In the genomic region with DNA sequence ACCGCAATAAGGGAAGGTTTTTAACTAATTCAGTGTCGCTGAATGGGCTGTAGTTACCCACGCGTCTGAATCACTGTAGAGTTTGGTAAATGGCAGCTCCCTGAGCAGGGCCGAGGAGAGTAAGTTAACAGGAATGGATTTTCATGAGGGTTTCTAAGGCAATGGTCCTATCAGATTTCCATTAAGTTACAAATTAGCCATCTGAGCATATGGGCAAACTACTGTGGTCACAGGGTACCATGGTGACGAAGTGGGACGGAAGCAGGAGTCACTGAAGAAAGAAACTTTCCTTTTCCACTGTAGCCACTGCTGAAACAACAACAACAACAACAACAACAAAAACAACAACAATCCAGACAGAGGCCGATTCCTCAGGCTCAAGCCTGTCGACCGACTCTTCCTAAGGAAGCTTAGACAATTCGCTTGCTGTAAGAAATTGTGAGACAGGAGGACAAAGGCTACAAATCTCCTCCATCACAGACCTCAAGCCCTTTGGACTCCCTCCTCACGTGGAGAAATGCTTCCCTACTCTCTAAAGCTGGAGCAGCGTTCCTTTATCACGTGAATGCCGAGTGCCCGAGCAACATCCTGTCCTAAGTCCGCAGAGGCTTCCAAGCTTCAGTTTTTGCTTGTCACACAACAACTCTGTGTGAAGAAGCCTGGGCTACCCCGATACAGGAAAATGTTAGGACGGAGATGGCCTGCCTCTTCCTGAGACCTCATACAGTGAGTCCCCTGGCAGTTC, we compare ENCODE assay signal across 33 mouse cellular contexts. TPM values are rescaled to one million over a fixed set of nuclear protein-coding genes. Genes with fewer than 3 reads are reported as not detected.
DNase-seq lines count a peak whose midpoint lies in the region; ATAC-seq and TF ChIP-seq lines count a peak whose summit lies in the region.
"Had no signal": no experiment of that assay in that cellular context is flagged by ENCODE, and none has a peak within 500 bp of the region (broad histone marks: within the 10 kb centered on the region; RNA-seq: fewer than 3 reads in every experiment).

No protein-coding gene starts in this region.

- no peaks in the 10 kb centered on the region for H3K36me3 ChIP-seq in liver, adult 2 months (ENCODE audit: control insufficient read depth, insufficient read depth, low read length)
- H3K36me3 ChIP-seq in liver, postnatal 0 days (replicated peaks; ENCODE audit: insufficient read depth, low read length) = no peaks in the 10 kb centered on the region
- no peaks in the 10 kb centered on the region for H3K36me3 ChIP-seq in kidney, postnatal 0 days (ENCODE audit: insufficient read depth, low read length)
- H3K36me3 ChIP-seq: limb, embryonic 13.5 days; liver, embryonic 12.5 days; midbrain, embryonic 10.5 days had no signal

- no peaks in the 10 kb centered on the region for H3K27me3 ChIP-seq in liver, adult 2 months (ENCODE audit: control insufficient read depth, insufficient read depth, low read length)
- H3K27me3 ChIP-seq in liver, postnatal 0 days (ENCODE audit: insufficient read depth, low read length) = no peaks in the 10 kb centered on the region
- no peaks in the 10 kb centered on the region for H3K27me3 ChIP-seq in kidney, postnatal 0 days (ENCODE audit: insufficient read depth, low read length)
- H3K27me3 ChIP-seq: limb, embryonic 13.5 days; liver, embryonic 12.5 days had no signal

- H3K4me3 ChIP-seq in liver, adult 2 months (ENCODE audit: insufficient read depth, low read depth, low read length) = no peak overlapping the region
- no peak overlapping the region for H3K4me3 ChIP-seq in liver, postnatal 0 days (ENCODE audit: low read depth, low read length)
- H3K4me3 ChIP-seq in kidney, postnatal 0 days (replicated peaks; ENCODE audit: low read depth, low read length) = no peak overlapping the region
- H3K4me3 ChIP-seq: erythroblast, embryonic 14.5 days; limb, embryonic 13.5 days; liver, embryonic 12.5 days; midbrain, embryonic 10.5 days had no signal

- no peaks in the 10 kb centered on the region for H3K4me1 ChIP-seq in liver, adult 2 months (ENCODE audit: control insufficient read depth, insufficient read depth, low read length)
- H3K4me1 ChIP-seq in liver, postnatal 0 days (ENCODE audit: insufficient read depth) = no peaks in the 10 kb centered on the region
- H3K4me1 ChIP-seq in kidney, postnatal 0 days (replicated peaks; ENCODE audit: insufficient read depth, low read length) = no peaks in the 10 kb centered on the region
- H3K4me1 ChIP-seq: limb, embryonic 13.5 days; liver, embryonic 12.5 days; midbrain, embryonic 10.5 days had no signal

- no peak for ATAC-seq in liver, postnatal 0 days
- ATAC-seq in kidney, postnatal 0 days (replicated peaks; ENCODE audit: low FRiP score, low read depth) = peak; percentile 65
- ATAC-seq: activated CD4-positive, CD25-positive, alpha-beta regulatory T cell, adult 4 months; CD4-positive, CD25-positive, alpha-beta regulatory T cell, adult 4 months; forebrain, embryonic 16.5 days; hindbrain, embryonic 16.5 days; liver, embryonic 12.5 days; lung, postnatal 0 days; midbrain, embryonic 16.5 days had no signal

- no peak for TF ChIP-seq CTCF in liver, adult 2 months (IDR thresholded peaks at IDR 0.05; ENCODE audit: low read depth, low read length)
- TF ChIP-seq CTCF in liver, postnatal 0 days (IDR thresholded peaks at IDR 0.05; ENCODE audit: low read depth) = no peak
- TF ChIP-seq CTCF in kidney, postnatal 0 days (IDR thresholded peaks at IDR 0.05; ENCODE audit: low read depth) = no peak

- no peaks in the 10 kb centered on the region for H3K79me2 ChIP-seq in liver, adult 2 months (ENCODE audit: control insufficient read depth, insufficient read depth, low read length)

- no peak overlapping the region for H3K4me2 ChIP-seq in liver, postnatal 0 days (ENCODE audit: low read depth, low read length)
- 0 out of 2 replicates have a peak overlapping the region, but pooled peaks have one; percentile 5 for H3K4me2 ChIP-seq in kidney, postnatal 0 days (ENCODE audit: low read length)
- H3K4me2 ChIP-seq: limb, embryonic 13.5 days; liver, embryonic 12.5 days had no signal

- no peak for TF ChIP-seq EP300 in liver, postnatal 0 days (IDR thresholded peaks at IDR 0.05; ENCODE audit: low read depth)

- WGBS in liver, adult 2 months = 69% methylated on average over 19 of the region's 19 CpGs
- 70% methylated on average over 19 of the region's 19 CpGs for WGBS in liver, postnatal 0 days (ENCODE audit: insufficient replicate concordance)
- 60% methylated on average over 19 of the region's 19 CpGs for WGBS in kidney, postnatal 0 days

- H3K27ac ChIP-seq in liver, adult 2 months (replicated peaks; ENCODE audit: insufficient read depth, low read depth, low read length) = no peak overlapping the region
- no peak overlapping the region for H3K27ac ChIP-seq in liver, postnatal 0 days (ENCODE audit: low read depth)
- no peak overlapping the region for H3K27ac ChIP-seq in kidney, postnatal 0 days
- H3K27ac ChIP-seq: limb, embryonic 13.5 days; liver, embryonic 12.5 days; midbrain, embryonic 10.5 days; stomach, postnatal 0 days had no signal

- no peaks in the 10 kb centered on the region for H3K9me3 ChIP-seq in liver, postnatal 0 days (ENCODE audit: low read length)
- H3K9me3 ChIP-seq in kidney, postnatal 0 days (replicated peaks; ENCODE audit: low read length) = no peaks in the 10 kb centered on the region
- H3K9me3 ChIP-seq: limb, embryonic 13.5 days; liver, embryonic 12.5 days; midbrain, embryonic 10.5 days had no signal

- no peak for TF ChIP-seq POLR2A in liver, adult 2 months (IDR thresholded peaks at IDR 0.05; ENCODE audit: extremely low read depth, insufficient read depth, low read length)

- DNase-seq in liver, adult 2 months (ENCODE audit: extremely low read depth, low read depth, low spot score) = peak; percentile 29
- no peak for DNase-seq in liver, postnatal 0 days
- DNase-seq in kidney, adult 8-10 months = peak; percentile 66 to 79
- peak; percentile 16 for DNase-seq in kidney, postnatal 0 days (ENCODE audit: low spot score)
- DNase-seq in yolk sac, embryonic 10.5 days (ENCODE audit: low spot score) = peak; percentile 83
- DNase-seq in right cerebral cortex, postnatal 10 days (ENCODE audit: low spot score in 2 of 2) = no peak
- no peak for DNase-seq in thymus, postnatal 25 days
- no peak for DNase-seq in frontal cortex, postnatal 14 days (ENCODE audit: low spot score in 2 of 2)
- DNase-seq: adrenal gland, adult 2 months; adrenal gland, postnatal 36 days; cerebellum, adult 2 months; cerebellum, postnatal 14 days; gastrocnemius, postnatal 14 days; lung, adult 18-20 months; spleen, adult 18-20 months had no signal

- no peak overlapping the region for H3K9ac ChIP-seq in liver, adult 2 months (ENCODE audit: low read depth, low read length)
- H3K9ac ChIP-seq in liver, postnatal 0 days (replicated peaks) = no peak overlapping the region
- no peak overlapping the region for H3K9ac ChIP-seq in kidney, postnatal 0 days (ENCODE audit: low read depth, low read length)
- H3K9ac ChIP-seq: limb, embryonic 13.5 days; liver, embryonic 12.5 days had no signal

RNA-seq across cellular contexts. Expression of gene Qrfpr, which starts 14.4 kb away (rescaled TPM):
- not detected in 2 replicates for total RNA-seq in liver, adult 2 months (2014; rRNA removed)
- not detected in 2 replicates for polyA plus RNA-seq in liver, adult 2 months (2012; rRNA removed)
- not detected in 2 replicates for polyA plus RNA-seq in liver, postnatal 0 days (2015; fragmentation: Nextera tagmentation; extraction: Ambion mirVana)
- not detected in 2 replicates for polyA plus RNA-seq in kidney, postnatal 0 days (2015; fragmentation: Nextera tagmentation; extraction: Ambion mirVana)
- total RNA-seq: adrenal gland, adult 2 months; adrenal gland, postnatal 36 days; gastrocnemius, postnatal 14 days; granulocyte monocyte progenitor cell, adult 5-6 weeks; heart, postnatal 25 days; megakaryocyte progenitor cell, adult 5-6 weeks; neutrophil, adult 5-6 weeks had no signal
- polyA plus RNA-seq: activated CD4-positive, CD25-positive, alpha-beta regulatory T cell, adult 4 months; adrenal gland, adult 2 months; CD4-positive, CD25-positive, alpha-beta regulatory T cell, adult 4 months; erythroblast, embryonic 14.5 days; heart, embryonic 14.5 days; intestine, embryonic 14.5 days; liver, embryonic 12.5 days; midbrain, embryonic 10.5 days; neural tube, embryonic 11.5 days; stomach, postnatal 0 days had no signal

RNA-seq across cellular contexts. Expression of gene D3Ertd254e, which starts 56.9 kb away (rescaled TPM):
- 2.3 and 2.8 TPM in 2 replicates for total RNA-seq in liver, adult 2 months (2014; rRNA removed)
- 0.50 and 0.63 TPM in 2 replicates for polyA plus RNA-seq in liver, adult 2 months (2012; rRNA removed)
- polyA plus RNA-seq in liver, postnatal 0 days (2015; fragmentation: Nextera tagmentation; extraction: Ambion mirVana) = 0.71 and 0.87 TPM in 2 replicates
- 5.2 and 6.1 TPM in 2 replicates for polyA plus RNA-seq in kidney, postnatal 0 days (2015; fragmentation: Nextera tagmentation; extraction: Ambion mirVana)

Comparison
In these comparisons a context has a peak if more than half of its experiments do, and no peak if none do; other contexts are left out.
1. DNase-seq: peak in liver, adult 2 months (single experiment), kidney, adult 8-10 months (2 of 2), kidney, postnatal 0 days (single experiment) and yolk sac, embryonic 10.5 days (single experiment); none in liver, postnatal 0 days (single experiment), right cerebral cortex, postnatal 10 days (0 of 2), thymus, postnatal 25 days (single experiment) and frontal cortex, postnatal 14 days (0 of 2).